Mouse (Mus musculus): ENCODE measurements around the gene C1qtnf2. TPM values are rescaled to one million over a fixed set of nuclear protein-coding genes. Genes with fewer than 3 reads are reported as not detected.

Gene C1qtnf2
- polyA plus RNA-seq, 1 experiment from 2014 or later = 19.8 TPM

GRCm38 (mm10) chr11:43433254-43434023, 40.6 kb upstream of the C1qtnf2 start, which contains the start of gene Slu7:
Gene Slu7, plus strand, starts transcription at chr11:43433744.
- peak within 1 kb of the TSS; percentile 66 for H3K4me2 ChIP-seq (replicated peaks; ENCODE audit: low read depth)
- H3K9me3 ChIP-seq (ENCODE audit: control insufficient read depth, low read length) = no peaks in the 10 kb centered on the region
- no peaks in the 10 kb centered on the region for H3K27me3 ChIP-seq (ENCODE audit: control insufficient read depth, insufficient read depth, low read length)
- peak within 1 kb of the TSS; percentile 74 for H3K27ac ChIP-seq (replicated peaks)
- peak within 1 kb of the TSS; percentile 86 for H3K9ac ChIP-seq (ENCODE audit: low read length)
- ATAC-seq (ENCODE audit: low FRiP score, low TSS enrichment) = peak; percentile 92
- no peaks in the 10 kb centered on the region for H3K36me3 ChIP-seq (ENCODE audit: control insufficient read depth, insufficient read depth, low read length)
- 7% methylated on average over 38 of the region's 38 CpGs for WGBS
- peak within 1 kb of the TSS; percentile 86 for H3K4me3 ChIP-seq (ENCODE audit: low read depth, low read length)
- TF ChIP-seq EP300 (optimal IDR thresholded peaks at IDR 0.05) (no peak), CTCF (IDR thresholded peaks at IDR 0.05; ENCODE audit: low read depth) (peak; percentile 39)
- DNase-seq (ENCODE audit: low spot score) = peak; percentile 78
- H3K4me1 ChIP-seq (replicated peaks; ENCODE audit: control insufficient read depth, insufficient read depth) = no peaks in the 10 kb centered on the region

- peaks cover under 1% of the 10 kb centered on the region for H3K36me3 ChIP-seq (ENCODE audit: control insufficient read depth, insufficient read depth, low read length)
- no peaks in the 10 kb centered on the region for H3K27me3 ChIP-seq (ENCODE audit: control insufficient read depth, insufficient read depth, low read length)
- H3K9me3 ChIP-seq (ENCODE audit: control insufficient read depth, low read length) = no peaks in the 10 kb centered on the region
- peak overlapping the region; percentile 86 for H3K9ac ChIP-seq (ENCODE audit: low read length)
- no peak for DNase-seq (ENCODE audit: low spot score)
- peak overlapping the region; percentile 74 for H3K27ac ChIP-seq (replicated peaks)
- H3K4me1 ChIP-seq (replicated peaks; ENCODE audit: control insufficient read depth, insufficient read depth) = no peaks in the 10 kb centered on the region
- peak overlapping the region; percentile 66 for H3K4me2 ChIP-seq (replicated peaks; ENCODE audit: low read depth)
- no peak for TF ChIP-seq EP300 (optimal IDR thresholded peaks at IDR 0.05)
- TF ChIP-seq CTCF (IDR thresholded peaks at IDR 0.05; ENCODE audit: low read depth) = no peak
- peak; percentile 55 for ATAC-seq (ENCODE audit: low FRiP score, low TSS enrichment)
- peak overlapping the region; percentile 86 for H3K4me3 ChIP-seq (ENCODE audit: low read depth, low read length)
- WGBS = 4% methylated on average over 9 of the region's 9 CpGs
These were observed 40.1 kb upstream of the C1qtnf2 start for GRCm38 (mm10) chr11:43434024-43434407.

- Histone ChIP-seq H3K4me3 (ENCODE audit: low read depth, low read length) (no peak overlapping the region), H3K27ac (replicated peaks) (no peak overlapping the region), H3K36me3 (ENCODE audit: control insufficient read depth, insufficient read depth, low read length) (peaks cover 43% of the 10 kb centered on the region), H3K4me2 (replicated peaks; ENCODE audit: low read depth) (no peak overlapping the region), H3K9me3 (ENCODE audit: control insufficient read depth, low read length) (no peaks in the 10 kb centered on the region), H3K27me3 (ENCODE audit: control insufficient read depth, insufficient read depth, low read length) (no peaks in the 10 kb centered on the region), H3K4me1 (replicated peaks; ENCODE audit: control insufficient read depth, insufficient read depth) (no peaks in the 10 kb centered on the region), H3K9ac (ENCODE audit: low read length) (no peak overlapping the region)
- TF ChIP-seq CTCF (IDR thresholded peaks at IDR 0.05; ENCODE audit: low read depth) = no peak
- no peak for TF ChIP-seq EP300 (optimal IDR thresholded peaks at IDR 0.05)
- ATAC-seq (ENCODE audit: low FRiP score, low TSS enrichment) (no peak), DNase-seq (ENCODE audit: low spot score) (no peak)
- WGBS = 94% methylated on average over 10 of the region's 10 CpGs
These were observed 33.0 kb upstream of the C1qtnf2 start for GRCm38 (mm10) chr11:43441121-43441520.

GRCm38 (mm10) chr11:43443183-43443582, 30.9 kb upstream of the C1qtnf2 start:
- TF ChIP-seq CTCF (IDR thresholded peaks at IDR 0.05; ENCODE audit: low read depth) (no peak), EP300 (optimal IDR thresholded peaks at IDR 0.05) (no peak)
- Histone ChIP-seq H3K4me1 (replicated peaks; ENCODE audit: control insufficient read depth, insufficient read depth) (no peaks in the 10 kb centered on the region), H3K9ac (ENCODE audit: low read length) (no peak overlapping the region), H3K27me3 (ENCODE audit: control insufficient read depth, insufficient read depth, low read length) (no peaks in the 10 kb centered on the region), H3K4me2 (replicated peaks; ENCODE audit: low read depth) (no peak overlapping the region), H3K4me3 (ENCODE audit: low read depth, low read length) (no peak overlapping the region), H3K27ac (replicated peaks) (no peak overlapping the region), H3K36me3 (ENCODE audit: control insufficient read depth, insufficient read depth, low read length) (peaks cover 47% of the 10 kb centered on the region), H3K9me3 (ENCODE audit: control insufficient read depth, low read length) (no peaks in the 10 kb centered on the region)
- 95% methylated on average over 13 of the region's 13 CpGs for WGBS
- no peak for DNase-seq (ENCODE audit: low spot score)
- ATAC-seq (ENCODE audit: low FRiP score, low TSS enrichment) = no peak

GRCm38 (mm10) chr11:43449916-43450315, 24.2 kb upstream of the C1qtnf2 start:
- no peaks in the 10 kb centered on the region for H3K4me1 ChIP-seq (replicated peaks; ENCODE audit: control insufficient read depth, insufficient read depth)
- peaks cover 16% of the 10 kb centered on the region for H3K36me3 ChIP-seq (ENCODE audit: control insufficient read depth, insufficient read depth, low read length)
- H3K9ac ChIP-seq (ENCODE audit: low read length) = no peak overlapping the region
- H3K9me3 ChIP-seq (ENCODE audit: control insufficient read depth, low read length) = no peaks in the 10 kb centered on the region
- no peaks in the 10 kb centered on the region for H3K27me3 ChIP-seq (ENCODE audit: control insufficient read depth, insufficient read depth, low read length)
- WGBS = 65% methylated on average over 2 of the region's 2 CpGs
- H3K27ac ChIP-seq (replicated peaks) = no peak overlapping the region
- H3K4me3 ChIP-seq (ENCODE audit: low read depth, low read length) = no peak overlapping the region
- TF ChIP-seq EP300 (optimal IDR thresholded peaks at IDR 0.05) (no peak), CTCF (IDR thresholded peaks at IDR 0.05; ENCODE audit: low read depth) (no peak)
- H3K4me2 ChIP-seq (replicated peaks; ENCODE audit: low read depth) = no peak overlapping the region
- no peak for ATAC-seq (ENCODE audit: low FRiP score, low TSS enrichment)
- no peak for DNase-seq (ENCODE audit: low spot score)

GRCm38 (mm10) chr11:43451322-43451721, 22.8 kb upstream of the C1qtnf2 start:
- Histone ChIP-seq H3K9me3 (ENCODE audit: control insufficient read depth, low read length) (no peaks in the 10 kb centered on the region), H3K4me3 (ENCODE audit: low read depth, low read length) (no peak overlapping the region), H3K27ac (replicated peaks) (no peak overlapping the region), H3K9ac (ENCODE audit: low read length) (no peak overlapping the region), H3K36me3 (ENCODE audit: control insufficient read depth, insufficient read depth, low read length) (peaks cover 3% of the 10 kb centered on the region), H3K27me3 (ENCODE audit: control insufficient read depth, insufficient read depth, low read length) (no peaks in the 10 kb centered on the region), H3K4me1 (replicated peaks; ENCODE audit: control insufficient read depth, insufficient read depth) (no peaks in the 10 kb centered on the region), H3K4me2 (replicated peaks; ENCODE audit: low read depth) (no peak overlapping the region)
- DNase-seq (ENCODE audit: low spot score) (no peak), ATAC-seq (ENCODE audit: low FRiP score, low TSS enrichment) (no peak)
- WGBS = 53% methylated on average over 4 of the region's 4 CpGs
- no peak for TF ChIP-seq EP300 (optimal IDR thresholded peaks at IDR 0.05)

Measured in stomach, postnatal 0 days (tissue).